Mouse (Mus musculus): Measurements from ENCODE around the gene Ehd1.
"Not testable (repeated sequence)": the region's sequence is repeated elsewhere in the genome, so short reads cannot be mapped to it uniquely, and the experiment has no call there.

The Ehd1 gene

DNA sequence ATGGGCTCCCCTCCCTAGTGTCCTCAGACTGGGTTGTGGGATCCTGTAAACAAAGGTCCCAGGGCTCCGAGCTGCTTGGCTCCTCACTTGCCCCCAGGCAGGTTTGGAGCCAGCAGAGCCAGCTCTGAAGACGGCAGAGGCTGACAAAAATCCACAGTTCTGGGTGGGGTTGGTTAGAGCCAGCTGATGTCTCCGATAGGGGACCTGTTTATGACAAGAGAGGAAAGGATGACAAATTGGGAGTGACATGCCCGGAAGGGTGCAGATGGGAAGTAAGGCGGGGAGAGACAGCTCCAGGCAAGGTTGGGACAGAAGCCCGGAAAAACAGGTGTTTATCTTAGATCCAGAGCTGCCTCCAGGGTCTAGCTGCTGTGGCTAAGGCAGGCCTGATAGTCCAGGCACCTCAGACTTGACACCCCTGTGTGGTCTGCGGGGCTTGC lies 23.9 kb downstream of the Ehd1 start:
- DNase-seq (ENCODE audit: low read depth): no peak

DNA sequence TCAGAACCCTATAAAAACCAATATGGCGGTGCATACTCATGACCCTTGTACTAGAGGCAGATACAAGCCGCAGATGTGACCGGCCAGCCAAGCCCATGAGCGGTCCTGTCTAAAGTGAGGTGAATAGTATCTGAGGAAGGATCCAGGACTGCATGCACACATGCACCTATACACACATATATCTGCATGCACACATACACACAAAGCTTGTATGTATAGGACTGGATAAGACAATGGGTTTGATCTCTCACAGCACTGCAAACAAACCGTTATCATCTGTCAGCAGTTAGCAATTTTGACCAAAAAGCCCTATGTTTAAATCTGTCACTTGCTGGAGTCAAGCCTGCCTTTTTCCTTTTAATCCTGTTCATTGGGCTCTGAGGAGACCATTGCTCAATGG lies 25.6 kb downstream of the Ehd1 start:
- DNase-seq (ENCODE audit: low read depth): no peak

DNA sequence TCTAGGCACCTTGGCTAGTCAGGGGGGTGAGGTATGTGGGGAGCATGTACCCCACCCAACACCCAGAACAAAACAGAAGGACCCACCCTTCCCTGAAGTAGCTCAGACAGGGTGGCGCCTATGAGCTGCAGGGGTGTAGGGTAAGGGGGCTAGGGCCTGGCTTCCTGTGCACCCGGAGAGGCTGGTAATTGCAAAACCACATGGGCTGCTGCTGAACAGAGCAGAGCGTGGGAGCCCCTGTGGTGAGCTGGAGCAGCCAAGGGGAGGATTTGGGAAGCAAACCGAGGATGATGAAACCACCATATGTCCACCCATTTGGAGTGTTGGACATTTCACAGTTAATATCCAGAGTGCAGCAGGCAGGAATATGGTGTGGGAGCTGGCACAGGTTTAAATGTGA lies 26.0 kb downstream of the Ehd1 start:
- peak; percentile 26 for DNase-seq (ENCODE audit: low read depth)

- DNase-seq (ENCODE audit: low read depth): no peak
Observed at GRCm38 (mm10) chr19:6303831-6304230, 27.3 kb downstream of the Ehd1 start.

DNA sequence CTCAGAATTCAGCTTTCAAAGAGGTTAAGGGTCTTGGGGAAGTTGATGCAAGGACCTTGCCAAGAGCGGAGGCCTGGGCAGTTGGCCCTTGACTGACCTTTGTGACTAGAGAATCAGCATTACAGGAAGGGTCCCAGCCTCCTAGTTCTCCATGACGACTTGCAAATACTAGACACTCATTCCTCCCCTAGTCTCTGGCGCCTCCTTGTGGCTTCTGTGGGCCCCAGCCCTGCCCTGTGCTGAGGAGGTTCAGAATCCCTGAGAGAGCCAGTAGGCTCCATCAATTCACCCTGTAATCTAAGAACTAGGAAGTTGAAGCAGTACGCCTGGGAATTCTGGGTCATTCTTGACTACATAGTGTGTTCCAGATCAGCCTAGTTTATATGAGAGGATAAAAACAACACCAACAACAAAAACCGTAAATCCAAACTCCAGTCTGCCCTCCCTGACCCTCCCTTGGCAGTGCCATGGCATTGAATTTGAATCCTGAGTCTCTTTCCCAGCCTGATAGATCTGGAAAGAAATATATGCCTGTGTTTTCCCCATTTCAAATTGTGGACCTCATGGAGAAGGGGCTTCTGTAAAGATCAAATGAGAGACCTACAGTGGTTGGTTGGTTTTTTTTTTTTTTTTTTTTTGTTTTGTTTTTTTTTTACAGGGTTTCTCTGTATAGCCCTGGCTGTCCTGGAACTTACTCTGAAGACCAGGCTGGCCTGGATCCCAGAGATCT lies 28.4 kb downstream of the Ehd1 start:
- DNase-seq (ENCODE audit: low read depth): peak; percentile 89

GRCm38 (mm10) chr19:6305517-6306115 lies 29.1 kb downstream of the Ehd1 start:
- no peak for DNase-seq (ENCODE audit: low read depth)

- no peak for DNase-seq (ENCODE audit: low read depth)
Observed at GRCm38 (mm10) chr19:6306137-6306551, 29.6 kb downstream of the Ehd1 start, which contains the start of gene Cdc42bpg. Cdc42bpg (plus strand) TSS chr19:6306456.

DNA sequence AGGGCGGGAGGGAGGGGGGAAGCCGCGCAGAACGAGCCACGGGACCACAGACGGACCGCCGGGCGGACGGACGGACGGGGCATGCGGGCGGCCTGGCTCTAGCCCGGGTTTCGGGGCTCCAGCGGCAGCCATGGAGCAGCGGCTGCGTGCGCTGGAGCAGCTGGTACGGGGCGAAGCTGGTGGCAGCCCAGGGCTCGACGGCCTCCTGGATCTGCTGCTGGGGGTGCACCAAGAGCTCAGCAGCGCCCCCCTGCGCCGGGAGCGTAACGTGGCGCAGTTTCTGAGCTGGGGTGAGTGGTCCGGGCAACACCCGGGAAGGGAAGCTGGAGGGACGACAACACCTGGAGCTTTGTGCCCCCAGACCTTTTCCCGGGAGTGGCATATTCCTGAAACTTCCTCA lies 30.1 kb downstream of the Ehd1 start:
- DNase-seq (ENCODE audit: low read depth): peak; percentile 60

- DNase-seq (ENCODE audit: low read depth): no peak
Observed at GRCm38 (mm10) chr19:6307733-6308531, 31.4 kb downstream of the Ehd1 start.

GRCm38 (mm10) chr19:6310181-6310580 lies 33.7 kb downstream of the Ehd1 start:
- no peak for DNase-seq (ENCODE audit: low read depth)

- not testable (repeated sequence) for DNase-seq (ENCODE audit: low read depth)
Observed at GRCm38 (mm10) chr19:6311783-6312182, 35.3 kb downstream of the Ehd1 start.

DNA sequence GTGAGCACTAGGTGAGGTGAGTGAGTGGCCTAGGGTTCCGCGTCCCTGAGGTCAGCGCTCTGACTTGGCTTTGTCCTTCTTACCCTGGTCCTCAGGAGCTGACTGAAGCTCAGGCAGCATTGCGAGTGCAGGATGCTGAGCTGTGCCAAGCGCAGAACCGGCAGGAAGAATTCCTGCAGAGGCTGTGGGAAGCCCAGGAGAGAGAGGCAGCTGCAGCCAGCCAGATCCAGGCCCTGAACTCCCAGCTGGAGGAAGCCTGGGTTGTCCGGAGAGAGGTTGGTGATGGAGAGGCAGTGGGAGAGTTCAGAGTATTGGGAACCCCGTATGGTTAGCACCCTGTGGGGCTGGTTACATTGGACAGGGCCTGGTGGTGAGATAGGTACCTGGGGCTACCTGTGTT lies 37.3 kb downstream of the Ehd1 start:
- DNase-seq (ENCODE audit: low read depth): no peak

DNA sequence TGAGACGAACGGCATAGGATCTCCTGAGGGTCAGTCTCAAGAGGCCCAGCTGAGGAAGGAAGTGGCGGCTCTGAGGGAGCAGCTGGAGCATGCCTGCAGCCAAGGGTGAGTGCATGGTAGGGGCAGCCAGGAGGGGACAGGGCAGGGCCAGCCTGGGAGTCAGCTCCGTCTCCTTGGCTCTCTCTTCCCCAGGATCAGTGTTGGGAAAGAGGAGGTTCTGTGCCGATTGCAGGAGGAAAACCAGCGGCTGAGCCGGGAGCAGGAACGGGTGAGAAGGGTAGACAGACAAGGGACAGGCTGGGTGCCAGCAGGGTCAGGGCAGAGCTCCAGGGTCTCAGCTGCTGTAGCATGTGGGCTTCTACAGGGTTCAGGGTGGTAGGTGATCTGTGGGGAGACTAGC lies 38.0 kb downstream of the Ehd1 start:
- no peak for DNase-seq (ENCODE audit: low read depth)

GRCm38 (mm10) chr19:6315573-6315972 lies 39.0 kb downstream of the Ehd1 start:
- DNase-seq (ENCODE audit: low read depth): no peak

GRCm38 (mm10) chr19:6318145-6318544 lies 41.6 kb downstream of the Ehd1 start:
- no peak for DNase-seq (ENCODE audit: low read depth)

- DNase-seq (ENCODE audit: low read depth): no peak
Observed at GRCm38 (mm10) chr19:6321358-6321757, 44.8 kb downstream of the Ehd1 start.

GRCm38 (mm10) chr19:6321786-6322621 lies 45.5 kb downstream of the Ehd1 start:
- DNase-seq (ENCODE audit: low read depth): peak; percentile 86

GRCm38 (mm10) chr19:6324751-6325150 lies 48.2 kb downstream of the Ehd1 start:
- no peak for DNase-seq (ENCODE audit: low read depth)

DNA sequence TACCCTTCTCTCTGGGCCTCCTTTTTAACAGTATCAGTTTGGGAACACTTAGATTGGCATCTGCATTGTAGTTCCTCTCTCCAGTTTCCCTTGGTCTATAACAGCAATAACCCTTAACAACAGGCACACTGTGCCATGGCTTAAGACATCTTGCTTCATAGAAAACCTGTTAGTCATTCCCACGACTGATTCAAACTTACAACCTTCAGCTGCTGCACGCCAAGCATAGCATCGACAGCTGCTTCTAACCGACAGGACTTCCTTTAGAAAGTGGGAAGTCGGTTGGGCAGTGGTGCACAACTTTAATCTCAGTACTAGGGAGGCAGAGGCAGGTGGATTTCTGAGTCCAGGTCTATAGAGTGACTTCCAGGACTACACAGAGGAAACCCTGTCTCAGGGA lies 54.7 kb downstream of the Ehd1 start:
- peak; percentile 80 for DNase-seq (ENCODE audit: low read depth)

DNA sequence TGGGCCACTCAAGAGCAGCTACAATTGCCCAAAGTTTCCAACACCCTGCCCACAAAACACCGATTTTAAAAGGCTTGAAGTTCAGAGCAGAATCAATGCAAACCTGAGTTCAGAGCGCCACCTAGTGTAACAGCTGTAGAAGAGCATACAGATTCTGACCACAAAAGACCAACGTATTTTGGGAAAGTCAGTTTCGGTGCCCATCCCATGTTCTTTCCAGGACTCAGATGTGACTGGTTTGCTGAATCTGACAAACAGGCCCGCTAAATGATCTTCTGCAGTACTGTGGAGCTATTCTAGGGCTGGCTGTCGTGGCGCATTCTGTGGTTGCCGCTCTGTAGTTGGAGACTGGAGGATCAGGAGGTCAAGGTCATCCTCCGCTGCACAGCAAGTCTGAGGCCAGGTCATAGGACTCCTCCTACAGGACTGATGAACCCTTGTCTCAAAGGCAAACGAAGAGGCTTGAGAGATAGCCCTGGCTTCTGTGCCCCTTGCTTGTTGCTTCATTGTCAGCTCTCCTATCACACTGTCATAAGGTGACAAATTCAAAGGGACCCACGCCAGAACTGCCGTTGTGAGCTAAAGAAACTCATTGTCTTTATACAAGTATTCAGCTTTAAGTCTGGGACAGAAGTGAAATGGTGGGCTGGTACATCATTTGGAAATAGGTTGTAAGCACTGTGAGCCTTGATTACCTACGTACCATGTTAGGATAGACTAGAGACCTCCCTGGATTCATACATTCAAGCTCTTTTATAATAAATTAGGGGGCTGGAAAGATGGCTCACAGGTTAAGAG lies 55.4 kb downstream of the Ehd1 start:
- peak; percentile 88 for DNase-seq (ENCODE audit: low read depth)

Measured in 416B (cell line).